Mouse (Mus musculus) midbrain, postnatal 0 days (tissue): Measurements from ENCODE around the gene Hoxa6. TPM values are rescaled to one million over a fixed set of nuclear protein-coding genes. Genes with fewer than 3 reads are reported as not detected.

Experiments
- ATAC-seq: fragments of 200-750 bp; cut with Nextera tagmentation; 2 replicates; pipeline ENCODE4 v1.8.0; 2017; ENCODE audit warnings: moderate number of reproducible peaks, mild to moderate bottlenecking, moderate TSS enrichment, moderate library complexity; ENCODE audit not compliant: low FRiP score
- DNase-seq: peaks from one replicate; pipeline ENCODE4 v3.0.0-alpha.2; 2015; ENCODE audit warnings: low spot score
- H3K27ac ChIP-seq: fragments of 300-500 bp; sonication (generic); 2 replicates; pipeline ENCODE4 v1.5.1; 2014; ENCODE audit warnings: low read depth, mild to moderate bottlenecking, low read length, mixed read lengths
- H3K27me3 ChIP-seq: fragments of 300-500 bp; sonication (generic); 2 replicates; pipeline ENCODE4 v1.6.1; 2014; ENCODE audit warnings: low read length, control low read depth, mixed read lengths; ENCODE audit not compliant: insufficient read depth
- H3K36me3 ChIP-seq: fragments of 300-500 bp; sonication (generic); 2 replicates; pipeline ENCODE4 v1.6.1; 2014; ENCODE audit warnings: low read length, control low read depth, mixed read lengths; ENCODE audit not compliant: insufficient read depth
- H3K4me1 ChIP-seq: fragments of 300-500 bp; sonication (generic); 2 replicates; pipeline ENCODE4 v1.6.1; 2014; ENCODE audit warnings: mild to moderate bottlenecking, control low read depth, antibody characterized with exemption, low read length, mixed read lengths; ENCODE audit not compliant: insufficient read depth
- H3K4me2 ChIP-seq: fragments of 300-500 bp; sonication (generic); 2 replicates; pipeline ENCODE4 v1.6.1; 2014; ENCODE audit warnings: low read depth, mild to moderate bottlenecking, low read length, mixed read lengths; ENCODE audit not compliant: poor library complexity, severe bottlenecking
- H3K4me3 ChIP-seq: fragments of 300-500 bp; sonication (generic); 2 replicates; pipeline ENCODE4 v1.5.1; 2014; ENCODE audit warnings: low read depth, mild to moderate bottlenecking, low read length, moderate library complexity
- H3K9ac ChIP-seq: fragments of 300-500 bp; sonication (generic); replicated peaks from 2 replicates; pipeline ENCODE4 v1.6.1; 2014; ENCODE audit warnings: mild to moderate bottlenecking, low read length, moderate library complexity, mixed read lengths; ENCODE audit not compliant: poor library complexity, severe bottlenecking
- H3K9me3 ChIP-seq: fragments of 300-500 bp; sonication (generic); 2 replicates; pipeline ENCODE4 v1.6.1; 2016; ENCODE audit warnings: low read length, control low read depth
- CTCF ChIP-seq: IDR thresholded peaks from 2 replicates; pipeline ENCODE4 v1.5.1; 2016; ENCODE audit warnings: antibody characterized with exemption, mild to moderate bottlenecking
- WGBS: fragments of 180-500 bp; shearing (Covaris S2); extraction: QIAGEN DNeasy Blood & Tissue Kit; methylation state at CpG from one replicate; pipeline ENCODE4 v1.1.7; 2014; 5-methylcytosine and 5-hydroxymethylcytosine counted together
- polyA plus RNA-seq: library from polyadenylated mRNA; unstranded; fragments of >200 nt; fragmentation: Nextera tagmentation; extraction: Ambion mirVana; gene quantifications from 2 replicates; pipeline ENCODE4 v1.2.1, GENCODE M21; 2015
- total RNA-seq: library from RNA; depleted of rRNA; stranded (reverse); fragments of >200 nt; gene quantifications from 2 replicates; pipeline ENCODE4 v1.2.3, GENCODE M21; 2014

Gene Hoxa6
- total and polyA plus RNA-seq, 2 experiments from 2014 or later: not detected

GRCm38 (mm10) chr6:52166431-52167077 is 42.0 kb downstream of the Hoxa6 start:
- ATAC-seq: no peak
- 3% methylated on average over 4 of the region's 4 CpGs for WGBS
- H3K36me3 ChIP-seq: no peaks in the 10 kb centered on the region
- DNase-seq: no peak
- H3K4me3 ChIP-seq: no peak overlapping the region
- H3K4me1 ChIP-seq: no peaks in the 10 kb centered on the region
- H3K27ac ChIP-seq: no peak overlapping the region
- no peak overlapping the region for H3K4me2 ChIP-seq
- no peak overlapping the region for H3K9ac ChIP-seq
- H3K27me3 ChIP-seq: peaks cover 76% of the 10 kb centered on the region
- TF ChIP-seq CTCF: no peak
- no peaks in the 10 kb centered on the region for H3K9me3 ChIP-seq

GRCm38 (mm10) chr6:52165441-52166370 is 42.8 kb downstream of the Hoxa6 start:
- Histone ChIP-seq H3K4me1 (no peaks in the 10 kb centered on the region), H3K36me3 (no peaks in the 10 kb centered on the region), H3K9ac (no peak overlapping the region), H3K9me3 (no peaks in the 10 kb centered on the region), H3K27ac (no peak overlapping the region), H3K4me2 (no peak overlapping the region), H3K4me3 (no peak overlapping the region), H3K27me3 (peaks cover 73% of the 10 kb centered on the region)
- 2% methylated on average over 28 of the region's 28 CpGs for WGBS
- ATAC-seq (no peak), DNase-seq (no peak)
- TF ChIP-seq CTCF: no peak

- no peak within 1 kb of the TSS for H3K27ac ChIP-seq
Measured at GRCm38 (mm10) chr6:52164626-52165440, 43.7 kb downstream of the Hoxa6 start, which contains the start of gene Hoxa2. Gene Hoxa2, minus strand, starts transcription at chr6:52164831.

GRCm38 (mm10) chr6:52164051-52164625 is 44.4 kb downstream of the Hoxa6 start:
- Histone ChIP-seq H3K4me3 (peak overlapping the region; percentile 13; the same call in 1 of the 2 replicates), H3K4me1 (no peaks in the 10 kb centered on the region), H3K4me2 (no peak overlapping the region), H3K27ac (no peak overlapping the region), H3K9me3 (no peaks in the 10 kb centered on the region), H3K27me3 (peaks cover 75% of the 10 kb centered on the region), H3K36me3 (no peaks in the 10 kb centered on the region), H3K9ac (no peak overlapping the region)
- DNase-seq (no peak), ATAC-seq (no peak)
- TF ChIP-seq CTCF: no peak
- under 1% methylated on average over 37 of the region's 39 CpGs for WGBS

More at GRCm38 (mm10) chr6:52164626-52165440, 43.7 kb downstream of the Hoxa6 start, which contains the start of gene Hoxa2:
- H3K4me1 ChIP-seq: no peaks in the 10 kb centered on the region
- ATAC-seq (no peak), DNase-seq (peak; percentile 85)
- WGBS: under 1% methylated on average over 25 of the region's 25 CpGs
- peaks cover 73% of the 10 kb centered on the region for H3K27me3 ChIP-seq
- peak within 1 kb of the TSS; percentile 13; the same call in 1 of the 2 replicates for H3K4me3 ChIP-seq
- H3K9ac ChIP-seq: no peak within 1 kb of the TSS
- H3K4me2 ChIP-seq: no peak within 1 kb of the TSS
- no peaks in the 10 kb centered on the region for H3K9me3 ChIP-seq
- TF ChIP-seq CTCF: no peak
- no peaks in the 10 kb centered on the region for H3K36me3 ChIP-seq

GRCm38 (mm10) chr6:52163366-52164031 is 45.0 kb downstream of the Hoxa6 start:
- WGBS: 3% methylated on average over 17 of the region's 17 CpGs
- H3K27me3 ChIP-seq: peaks cover 81% of the 10 kb centered on the region
- H3K4me1 ChIP-seq: peaks cover 2% of the 10 kb centered on the region; the same call in 1 of the 2 replicates
- no peaks in the 10 kb centered on the region for H3K36me3 ChIP-seq
- DNase-seq (no peak), ATAC-seq (no peak)
- no peak overlapping the region for H3K9ac ChIP-seq
- H3K4me3 ChIP-seq: peak overlapping the region; percentile 13; the same call in 1 of the 2 replicates
- no peak overlapping the region for H3K4me2 ChIP-seq
- no peaks in the 10 kb centered on the region for H3K9me3 ChIP-seq
- no peak overlapping the region for H3K27ac ChIP-seq
- no peak for TF ChIP-seq CTCF
